Mouse (Mus musculus): ENCODE data around the gene Ntpcr.
A peak's percentile ranks its signal among the peaks of the same experiment; 100 is the strongest.

Gene Ntpcr

DNA sequence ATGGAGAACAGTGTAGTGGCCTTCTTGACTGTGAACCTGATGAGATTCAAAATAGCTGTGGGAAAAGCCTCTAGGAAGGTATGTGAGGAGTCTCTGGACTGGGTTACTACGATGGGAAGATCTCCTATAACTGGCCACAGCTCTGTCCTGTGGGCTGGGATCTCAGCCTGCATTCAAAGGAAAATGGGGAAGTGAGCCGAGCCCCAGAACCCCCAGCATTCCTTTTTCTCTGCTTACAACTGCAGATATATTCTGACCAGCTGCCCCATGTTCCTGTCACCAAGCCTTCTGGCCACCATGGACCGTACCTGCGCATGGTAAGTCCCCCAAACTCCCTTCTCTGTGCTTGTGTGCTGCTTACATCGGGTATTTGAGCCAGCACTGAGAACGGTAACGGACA, at the start of gene Ntpcr:
Gene Ntpcr, plus strand, starts transcription at position 218 of the 400 bp plus-strand sequence.
- DNase-seq, result no peak

- DNase-seq, result peak in 1 of 2 experiments; percentile 19
Measured at GRCm38 (mm10) chr8:125680851-125681408, 48.8 kb upstream of the Ntpcr start.

- no peak for DNase-seq
Measured at GRCm38 (mm10) chr8:125685216-125685760, 44.5 kb upstream of the Ntpcr start.

- peak; percentile 56 to 65 for DNase-seq
Measured at GRCm38 (mm10) chr8:125686221-125686865, 43.4 kb upstream of the Ntpcr start.

DNA sequence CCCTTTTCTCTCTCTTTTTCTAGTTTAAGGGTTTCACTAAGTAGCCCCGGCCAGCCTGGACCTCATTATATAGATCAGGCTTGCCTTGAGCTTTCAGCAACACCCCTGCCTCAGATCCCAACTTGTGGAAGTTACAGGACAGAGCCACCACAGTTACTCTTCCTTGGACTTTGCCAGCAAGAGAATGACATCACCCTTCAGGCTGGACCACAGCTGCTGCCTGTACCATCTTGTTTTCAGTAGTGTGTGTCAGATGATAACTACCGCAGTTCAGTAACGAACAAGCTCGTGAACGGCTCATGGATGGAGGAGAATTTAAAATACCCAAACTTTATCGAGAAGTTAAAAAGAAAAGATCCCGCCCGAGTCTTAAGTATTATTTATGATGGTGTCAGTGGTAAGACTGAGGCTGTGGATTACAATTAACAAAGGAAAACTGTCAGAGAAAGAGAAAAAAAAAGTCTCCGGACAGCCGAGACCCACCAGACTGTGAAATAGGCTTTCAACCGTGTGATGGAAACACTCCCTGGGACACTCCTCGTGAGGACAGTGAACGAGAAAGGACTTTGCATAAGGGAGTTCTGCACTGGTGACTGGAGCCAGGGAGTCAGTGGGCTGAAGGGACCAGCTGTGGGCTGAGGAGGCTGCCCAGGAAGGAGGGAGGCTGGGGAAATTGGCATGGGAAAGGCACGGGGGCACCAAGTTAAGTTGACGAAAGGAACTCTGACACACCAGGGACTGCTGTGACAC, 39.4 kb upstream of the Ntpcr start:
- DNase-seq, result peak; percentile 42 to 61

DNA sequence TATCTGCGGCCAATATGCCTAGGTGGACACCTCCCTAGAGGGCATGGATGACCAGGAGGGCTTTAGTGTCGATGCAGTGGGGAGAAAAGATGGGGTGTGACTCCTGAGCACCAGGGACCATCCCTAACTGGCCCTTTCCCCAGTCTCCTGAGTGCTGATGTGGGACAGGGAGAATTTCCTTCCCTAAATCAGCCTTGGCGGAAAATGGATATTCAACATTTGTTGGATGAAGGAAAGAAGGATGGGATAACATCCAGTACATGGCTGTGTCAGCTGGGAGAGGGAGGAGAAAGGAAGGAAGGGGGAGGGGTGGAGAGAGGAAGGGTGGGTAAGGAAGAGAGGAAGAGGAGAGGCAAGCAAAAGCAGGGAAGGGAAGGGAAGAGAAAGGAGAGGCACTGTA, 38.8 kb upstream of the Ntpcr start:
- peak in 1 of 2 experiments; percentile 21 for DNase-seq

- DNase-seq, result peak; percentile 65 to 72
Measured at GRCm38 (mm10) chr8:125692447-125692846, 37.3 kb upstream of the Ntpcr start.

GRCm38 (mm10) chr8:125693197-125693596, 36.6 kb upstream of the Ntpcr start:
- no peak for DNase-seq

DNA sequence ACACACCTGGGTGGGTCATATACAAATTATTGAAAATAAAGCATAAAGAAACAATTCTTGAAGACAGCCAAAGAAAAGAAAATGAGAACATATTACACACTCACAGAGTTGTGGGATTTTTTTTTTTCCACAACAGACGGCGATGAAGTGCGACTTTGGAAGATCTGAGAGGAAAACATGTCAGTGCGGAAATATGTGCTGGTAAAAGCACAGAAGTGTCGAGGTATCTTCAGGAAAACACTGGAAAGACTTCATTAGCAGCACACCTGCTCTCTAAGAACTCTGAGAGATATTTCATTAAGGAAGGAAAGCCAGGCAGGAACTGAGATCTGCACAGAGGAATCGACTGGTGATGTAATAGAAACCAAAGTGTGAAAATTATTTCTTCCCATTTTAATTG, 33.8 kb upstream of the Ntpcr start:
- DNase-seq, result no peak

DNA sequence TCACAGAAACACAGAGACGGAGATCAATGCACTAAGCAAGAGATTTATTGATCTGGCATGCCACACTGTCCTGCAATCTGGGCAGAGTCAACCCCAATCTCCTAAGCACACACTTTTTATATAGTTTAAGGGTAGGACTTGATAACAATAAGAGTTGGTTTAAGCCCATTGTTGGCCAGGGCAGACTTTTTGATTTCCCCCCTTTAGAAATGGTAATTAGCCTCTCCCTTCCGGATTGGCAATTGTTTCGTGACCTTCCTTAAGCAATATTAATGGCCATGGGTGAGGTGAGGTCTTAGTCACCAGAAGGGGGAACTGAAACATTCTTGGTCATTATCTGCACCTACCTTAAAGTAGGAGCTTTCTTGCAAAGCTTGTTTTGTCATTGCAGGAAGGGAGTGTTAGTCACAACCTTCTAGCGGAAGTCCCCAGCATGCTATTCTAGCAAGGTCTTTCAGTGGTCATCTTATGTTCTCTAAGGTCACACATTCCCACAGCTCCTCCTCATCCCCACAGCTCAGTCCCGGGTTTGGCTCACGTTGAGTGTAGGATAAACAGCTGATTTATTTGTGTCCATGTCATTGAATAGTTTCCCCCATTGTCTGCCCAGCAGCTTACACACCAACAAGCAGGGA, 30.3 kb upstream of the Ntpcr start:
- DNase-seq, result no peak

- no peak for DNase-seq
Measured at GRCm38 (mm10) chr8:125700407-125700806, 29.4 kb upstream of the Ntpcr start.

GRCm38 (mm10) chr8:125702868-125703473, 26.8 kb upstream of the Ntpcr start:
- DNase-seq, result peak in 1 of 2 experiments; percentile 36

DNA sequence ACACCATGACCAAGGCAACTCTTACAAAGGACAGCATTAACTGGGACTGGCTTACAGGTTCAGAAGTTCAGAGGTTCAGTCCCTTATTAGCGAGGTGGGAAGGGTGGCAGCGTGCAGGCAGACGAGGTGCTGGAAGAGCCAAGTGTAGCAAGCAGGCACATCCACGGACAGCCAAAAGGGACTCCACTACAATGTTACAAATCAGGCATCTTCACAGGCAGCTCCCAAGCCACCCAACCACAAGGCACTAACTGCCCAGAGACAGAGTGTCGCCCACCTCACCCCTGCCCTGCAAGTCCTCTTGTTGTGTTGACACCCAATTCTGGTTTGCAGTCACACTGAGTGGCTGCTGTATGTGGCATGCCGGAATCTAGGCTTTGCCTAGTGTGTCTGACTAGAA, 25.3 kb upstream of the Ntpcr start:
- no peak for DNase-seq

DNA sequence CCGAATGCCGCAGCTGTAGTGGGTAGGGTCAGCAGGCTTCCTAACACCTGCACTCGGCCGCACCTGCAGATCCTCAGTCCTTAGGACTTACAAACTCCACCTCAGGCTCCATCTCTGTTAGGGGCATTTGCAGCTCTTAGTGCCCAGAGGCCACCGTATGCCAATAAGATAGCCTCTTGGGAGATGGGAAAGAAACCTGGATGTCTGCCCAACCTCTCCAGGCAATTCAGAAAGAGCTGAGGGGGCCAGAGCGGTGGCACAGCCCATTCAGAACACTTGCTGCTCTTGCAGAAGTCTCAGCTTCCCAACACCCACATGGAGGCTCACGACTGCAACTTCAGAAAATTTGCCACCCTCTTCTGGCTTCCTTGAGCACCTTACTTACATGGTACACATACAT, 23.9 kb upstream of the Ntpcr start:
- peak in 1 of 2 experiments; percentile 26 for DNase-seq

DNA sequence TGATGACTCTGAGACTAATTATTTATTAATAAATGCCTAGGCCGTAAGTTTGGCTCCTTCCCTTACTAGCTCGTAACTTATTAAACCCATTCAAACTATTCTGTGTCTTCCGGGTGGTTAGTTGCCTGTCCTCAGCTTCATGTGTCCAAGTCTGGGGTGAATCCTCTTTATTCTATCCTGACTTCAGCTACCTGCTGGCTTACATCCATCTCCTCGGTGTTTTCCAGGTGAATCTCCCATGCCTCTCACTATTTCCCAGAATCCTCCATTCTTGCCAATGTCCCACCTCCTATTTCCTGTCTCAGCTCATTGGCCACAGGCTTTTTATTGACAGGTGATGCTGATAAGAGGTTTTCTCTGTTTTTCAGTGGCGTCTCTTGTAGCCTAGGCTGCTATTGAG, 20.6 kb upstream of the Ntpcr start:
- DNase-seq, result no peak

GRCm38 (mm10) chr8:125711514-125711913, 18.2 kb upstream of the Ntpcr start:
- no peak for DNase-seq

DNA sequence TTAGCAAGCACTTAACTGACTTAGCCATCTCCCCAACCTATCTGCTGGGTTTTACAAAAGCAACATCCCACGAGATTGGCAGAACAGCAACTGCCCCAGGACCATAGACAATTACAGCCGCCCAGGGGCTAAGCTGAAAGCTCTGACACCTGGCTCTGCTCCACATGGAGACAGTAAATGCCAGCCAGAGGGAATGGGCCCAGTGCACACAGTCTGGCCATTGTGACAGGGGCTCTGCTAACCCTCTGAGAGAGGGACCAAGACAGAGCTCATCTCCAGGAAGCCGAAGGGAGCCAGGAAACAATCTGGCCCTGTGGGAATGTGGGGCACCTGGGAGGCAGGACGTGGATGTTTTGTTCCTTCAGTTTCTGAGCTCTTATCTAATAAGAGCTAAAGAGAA, 13.6 kb upstream of the Ntpcr start:
- peak; percentile 56 to 69 for DNase-seq

DNA sequence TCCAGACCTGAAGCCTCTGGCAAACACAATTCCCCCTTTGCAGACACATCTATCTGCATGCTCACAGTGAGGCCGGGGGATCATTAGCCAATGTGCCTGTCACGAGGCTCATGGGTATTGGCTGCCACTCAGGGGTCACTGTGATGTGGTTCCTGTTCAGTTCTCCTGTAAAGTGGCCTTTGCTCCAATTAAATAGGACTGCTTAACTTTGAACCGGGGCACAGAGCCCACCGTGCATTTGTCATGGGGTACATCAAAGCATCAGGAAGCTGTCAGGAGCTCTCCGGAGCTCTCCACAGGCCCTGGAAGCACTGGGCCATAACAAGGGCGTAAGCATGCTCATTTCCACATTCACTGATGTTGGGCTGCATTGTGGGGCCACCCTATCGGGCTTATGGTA, 13.2 kb upstream of the Ntpcr start:
- no peak for DNase-seq

DNA sequence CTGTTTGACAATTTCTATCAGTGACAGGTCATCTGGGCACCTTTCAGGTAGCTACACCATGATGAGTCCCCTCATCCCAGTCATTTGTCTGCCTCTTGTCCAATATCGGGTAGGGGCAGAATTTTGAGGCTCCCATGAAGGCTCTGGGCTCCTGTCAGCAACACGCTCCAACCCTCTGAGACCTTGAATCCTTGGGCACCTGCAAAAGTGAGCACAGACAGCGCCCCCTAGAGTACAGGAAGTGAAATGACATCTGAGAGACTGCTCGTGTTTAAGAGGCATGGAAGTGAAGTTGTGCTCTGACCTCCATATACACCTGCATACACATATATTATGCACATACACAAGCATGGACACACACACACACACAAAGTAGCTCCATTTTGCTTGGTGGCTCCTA, 10.8 kb upstream of the Ntpcr start:
- no peak for DNase-seq

GRCm38 (mm10) chr8:125722675-125723074, 7.1 kb upstream of the Ntpcr start:
- DNase-seq, result peak in 1 of 2 experiments; percentile 35

DNA sequence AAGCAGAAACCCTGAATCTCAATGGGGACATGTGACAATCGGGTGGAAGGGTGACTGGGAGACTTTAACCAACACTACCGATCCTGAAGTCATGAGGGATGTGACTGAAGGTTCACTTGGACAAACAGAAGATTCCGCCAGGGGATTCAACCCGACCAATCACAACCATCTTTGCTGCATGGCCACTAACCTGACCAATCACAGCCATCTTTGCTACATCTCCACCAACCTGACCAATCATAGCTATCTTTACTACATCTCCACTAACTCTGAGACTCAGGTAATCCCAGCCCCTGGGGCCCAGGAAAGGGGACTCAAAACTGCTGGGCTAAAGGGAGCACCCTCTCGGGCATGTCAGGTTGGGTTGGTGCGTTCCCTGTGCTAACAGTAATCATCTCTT, 6.3 kb upstream of the Ntpcr start:
- DNase-seq, result no peak

DNA sequence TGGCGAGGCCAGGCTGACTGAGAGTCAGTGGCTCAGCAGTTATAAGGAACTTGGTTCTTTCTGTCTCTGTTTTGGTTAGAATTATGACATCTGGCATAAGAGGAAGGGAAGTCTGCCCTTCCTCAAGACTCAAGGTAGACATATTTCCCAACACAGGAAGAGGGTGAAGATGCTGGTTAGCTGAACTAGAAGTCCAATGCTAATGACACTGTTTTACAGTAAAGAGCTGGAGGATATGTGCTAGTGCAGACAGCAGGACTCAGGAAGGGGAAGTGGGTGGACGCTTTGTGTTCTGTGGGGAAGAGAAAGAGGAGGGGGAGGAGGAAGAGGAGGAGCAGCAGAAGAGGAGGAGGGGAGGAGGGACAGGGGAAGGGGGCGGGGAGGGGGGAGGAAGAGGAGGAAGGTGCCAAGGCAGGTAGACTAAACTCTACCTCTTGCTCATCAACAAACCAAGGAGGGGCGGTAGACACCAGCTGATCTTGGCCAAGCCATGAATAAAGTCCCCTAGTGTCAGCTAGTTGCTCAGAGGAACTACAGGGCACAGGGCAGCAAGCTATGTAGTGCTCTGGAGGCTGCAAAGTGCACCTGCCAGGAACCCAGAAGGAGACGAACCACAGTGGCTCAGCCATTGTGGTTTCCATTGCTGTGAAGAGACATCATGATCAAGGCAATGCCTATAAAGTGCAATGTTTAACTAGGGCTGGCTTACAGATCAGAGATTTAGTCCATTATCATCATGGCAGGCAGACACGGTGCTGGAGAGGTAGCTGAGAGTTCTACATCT, 4.5 kb upstream of the Ntpcr start:
- DNase-seq, result no peak
